Mouse (Mus musculus) kidney, postnatal 25 days (tissue): ENCODE measurements around the gene Celsr2.

ENCODE experiments used
- DNase-seq, 2 experiments: peaks; one replicate each; pipeline ENCODE4 v3.0.0; 2021; ENCODE audit warnings: mixed read lengths in 2 of 2

Celsr2 gene

DNA sequence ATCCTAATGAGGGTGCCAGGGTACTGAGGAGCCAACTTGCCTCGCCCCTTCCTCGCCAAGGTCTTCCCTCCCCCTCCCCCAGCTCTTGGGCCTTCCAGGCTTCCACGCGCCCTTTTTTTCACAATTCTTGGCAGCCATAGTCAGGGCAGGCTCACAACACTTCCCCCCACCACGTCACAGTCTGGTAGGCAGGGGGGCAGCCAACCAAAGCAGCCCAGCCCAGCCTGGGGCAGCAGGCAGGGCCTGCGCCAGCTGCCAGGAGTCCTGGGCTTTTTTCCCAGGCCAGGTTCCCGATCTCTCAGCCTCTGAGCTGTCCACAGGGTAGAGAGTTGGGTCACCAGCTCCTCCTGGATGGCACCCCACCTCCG is 3.6 kb downstream of the Celsr2 start:
- DNase-seq: peak; percentile 91 to 96

- DNase-seq: peak; percentile 86 to 94
These were observed 4.2 kb downstream of the Celsr2 start for GRCm38 (mm10) chr3:108411026-108411753.

- DNase-seq: peak; percentile 40 to 63
These were observed 5.0 kb downstream of the Celsr2 start for GRCm38 (mm10) chr3:108410359-108410714.

DNA sequence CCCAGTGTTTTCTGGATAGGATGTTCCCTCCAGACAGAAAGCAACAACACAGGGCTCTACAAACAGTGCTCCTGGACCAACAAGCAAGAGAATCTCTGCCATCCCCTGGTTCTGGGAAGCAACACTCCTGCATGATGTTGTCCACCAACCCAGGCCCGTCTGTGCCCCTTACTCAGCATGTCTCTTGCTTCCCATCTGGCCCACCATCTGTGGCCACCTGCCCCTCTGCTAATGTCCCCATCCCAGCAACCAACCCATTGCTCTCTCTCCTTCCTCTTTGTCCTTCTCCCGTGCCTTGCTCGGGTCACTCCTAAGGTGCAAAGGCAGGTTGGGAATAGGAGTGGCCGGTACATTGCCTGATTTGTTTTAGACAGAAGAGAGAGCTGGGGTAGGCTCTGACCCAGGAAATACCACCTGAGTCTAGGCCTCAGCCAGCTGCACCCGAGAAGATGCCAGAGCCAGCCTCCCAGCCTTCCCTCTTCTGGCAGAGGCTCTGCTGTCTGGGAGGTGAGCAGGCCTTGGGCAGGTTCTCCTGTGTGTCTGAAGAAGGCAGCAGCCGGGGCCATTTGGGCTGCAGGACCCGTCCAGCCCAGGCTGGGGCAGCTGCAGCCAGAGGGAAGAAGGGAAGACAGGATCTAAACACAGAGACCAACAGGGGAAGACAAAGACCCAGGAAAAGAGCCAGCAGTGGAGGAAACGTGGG is 5.5 kb downstream of the Celsr2 start:
- peak; percentile 35 to 65 for DNase-seq

DNA sequence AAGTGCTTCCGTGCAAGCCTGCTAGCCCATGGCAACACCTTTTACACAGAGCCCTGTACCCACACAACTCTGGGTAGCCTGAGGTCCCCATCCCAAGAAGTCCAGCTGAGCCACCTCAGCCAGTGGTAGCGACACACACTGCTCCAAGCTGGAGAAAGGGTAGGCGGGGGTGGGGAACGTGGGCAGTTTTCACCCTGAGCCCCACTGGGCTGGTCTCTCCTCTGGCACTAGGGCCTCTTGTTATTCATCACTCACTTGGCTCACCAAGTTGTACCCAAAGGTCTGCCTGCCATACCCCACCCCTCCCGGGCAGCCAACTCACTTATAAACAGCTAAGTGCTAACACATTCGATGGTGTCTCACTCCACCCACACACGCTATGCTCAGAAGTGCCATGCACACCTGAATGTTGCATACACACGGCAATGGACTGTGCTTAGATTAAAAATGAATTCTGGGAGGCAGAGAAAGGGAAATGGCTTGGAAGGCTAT is 6.8 kb downstream of the Celsr2 start:
- peak; percentile 38 to 65 for DNase-seq

- no peak for DNase-seq
These were observed 9.0 kb downstream of the Celsr2 start for GRCm38 (mm10) chr3:108406306-108406885.

DNA sequence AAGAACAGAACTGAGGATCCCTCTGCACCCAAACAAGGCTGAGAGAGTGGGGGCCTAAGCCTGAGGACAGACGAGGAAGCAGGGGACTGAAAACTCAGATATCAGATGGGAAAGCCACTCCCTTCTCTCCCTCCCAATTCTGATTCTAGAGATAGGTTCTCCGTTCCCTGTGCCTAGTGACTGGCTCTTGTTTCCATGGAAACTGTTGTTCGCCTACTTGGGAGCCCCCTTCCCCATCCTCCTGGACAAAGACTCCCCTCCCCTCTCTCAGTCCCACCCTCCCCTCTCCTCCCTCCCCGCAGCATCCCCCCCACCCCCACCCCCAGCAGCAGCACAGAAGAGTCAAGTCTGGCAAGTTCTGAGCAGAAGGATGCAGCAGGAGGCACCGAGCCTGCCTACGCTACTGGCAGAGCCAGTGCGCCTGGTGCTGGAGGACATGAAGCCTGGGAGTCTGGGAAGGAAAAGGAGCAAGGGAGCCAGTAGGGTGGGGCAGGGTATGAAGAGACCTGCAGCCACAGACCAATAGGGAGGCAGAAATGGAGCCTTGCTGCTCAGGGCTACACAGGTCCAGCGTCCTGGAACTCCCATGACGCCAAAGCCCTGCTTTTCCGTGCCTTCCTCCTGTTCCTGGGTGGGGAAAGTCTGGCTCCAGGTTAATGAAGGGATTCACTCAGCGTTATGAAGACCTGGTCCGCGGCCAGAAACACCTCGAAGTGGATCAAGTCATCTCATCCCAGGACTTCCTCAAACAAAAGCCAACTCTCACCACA is 9.6 kb downstream of the Celsr2 start:
- DNase-seq: no peak

DNA sequence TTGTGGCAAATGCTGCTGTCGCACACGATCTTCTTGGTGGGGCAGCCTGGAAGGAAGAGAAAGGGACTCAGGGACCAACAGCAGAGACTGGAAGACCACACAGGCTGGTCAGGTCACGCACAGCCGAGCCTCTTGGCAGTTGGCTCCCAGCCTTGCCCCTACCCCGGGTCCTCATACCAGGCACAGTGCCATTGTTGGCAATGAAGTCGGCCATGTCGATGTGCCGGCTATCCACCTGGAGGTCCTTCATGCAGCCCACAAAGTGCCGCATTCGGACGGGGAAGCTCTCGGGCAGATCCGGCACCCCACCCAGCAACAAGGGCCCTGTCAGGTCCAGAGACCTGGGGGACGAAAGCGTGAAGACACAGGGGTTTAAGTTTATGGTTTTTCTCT is 12.8 kb downstream of the Celsr2 start:
- DNase-seq: peak in 1 of 2 experiments; percentile 56

DNA sequence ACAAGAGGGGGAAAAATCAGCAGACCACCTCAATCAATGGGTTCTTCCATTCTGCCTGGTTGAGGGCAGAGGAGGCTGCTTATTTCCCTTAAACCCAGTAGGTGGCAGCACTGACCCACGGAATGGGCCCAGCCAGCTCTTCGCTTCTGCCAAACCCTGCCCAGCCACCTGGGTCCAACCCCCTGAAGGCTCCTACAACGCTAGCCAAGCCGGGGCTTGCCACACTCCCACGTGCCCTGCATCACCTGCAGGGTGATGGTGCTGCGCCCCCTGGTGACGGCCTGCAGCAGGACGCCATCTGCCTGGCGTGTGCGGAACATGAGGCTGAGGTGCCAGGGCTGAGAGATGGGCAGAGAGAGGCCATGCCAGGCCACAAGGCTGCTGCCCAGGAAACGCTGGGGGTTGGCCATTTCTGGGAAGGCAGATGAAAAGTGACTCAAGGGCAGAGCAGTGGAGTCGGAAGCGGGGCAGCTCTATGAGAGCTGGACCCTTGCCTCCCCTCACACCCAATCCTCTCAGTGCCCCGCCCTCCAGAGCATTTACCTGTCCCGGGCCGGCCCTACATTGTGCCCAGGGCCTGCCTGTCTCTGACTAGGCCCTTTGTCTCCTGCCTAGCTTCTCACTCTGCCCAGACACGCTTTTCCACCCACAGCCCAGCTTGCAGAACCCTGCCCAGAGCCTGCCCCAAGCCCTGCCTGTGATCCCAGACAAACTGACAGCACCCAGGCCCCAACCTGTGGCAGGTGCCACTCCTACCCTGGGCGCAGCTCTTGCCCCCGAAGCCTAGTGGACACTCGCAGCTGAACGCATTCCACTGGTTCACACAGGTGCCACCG is 13.4 kb downstream of the Celsr2 start:
- peak; percentile 94 to 98 for DNase-seq

GRCm38 (mm10) chr3:108400442-108400841 is 14.9 kb downstream of the Celsr2 start:
- DNase-seq: peak in 1 of 2 experiments; percentile 31

GRCm38 (mm10) chr3:108398281-108398680 is 17.1 kb downstream of the Celsr2 start:
- DNase-seq: peak in 1 of 2 experiments; percentile 25

DNA sequence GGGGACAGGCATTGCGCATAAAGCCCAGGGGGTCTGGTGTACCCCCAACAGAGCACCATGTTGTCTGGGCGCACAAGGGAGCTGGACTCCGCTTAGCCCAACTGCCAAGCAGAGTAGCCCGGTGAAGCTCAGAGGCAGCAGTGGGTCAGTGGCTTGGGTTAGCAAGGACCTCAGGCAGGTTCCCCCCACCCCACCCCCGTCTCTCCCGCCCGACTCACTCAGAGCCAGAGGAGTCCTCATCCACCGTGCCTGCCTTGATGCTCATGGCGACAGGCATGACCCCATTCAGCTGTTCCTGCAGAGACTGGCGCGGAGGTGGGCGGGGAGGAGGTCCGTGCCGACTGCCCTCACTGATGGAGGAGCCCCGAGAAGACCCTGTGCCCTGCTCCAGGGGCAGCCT is 22.6 kb downstream of the Celsr2 start:
- DNase-seq: peak in 1 of 2 experiments; percentile 50

- DNase-seq: peak; percentile 85 to 91
These were observed 23.1 kb downstream of the Celsr2 start for GRCm38 (mm10) chr3:108392299-108392698.

DNA sequence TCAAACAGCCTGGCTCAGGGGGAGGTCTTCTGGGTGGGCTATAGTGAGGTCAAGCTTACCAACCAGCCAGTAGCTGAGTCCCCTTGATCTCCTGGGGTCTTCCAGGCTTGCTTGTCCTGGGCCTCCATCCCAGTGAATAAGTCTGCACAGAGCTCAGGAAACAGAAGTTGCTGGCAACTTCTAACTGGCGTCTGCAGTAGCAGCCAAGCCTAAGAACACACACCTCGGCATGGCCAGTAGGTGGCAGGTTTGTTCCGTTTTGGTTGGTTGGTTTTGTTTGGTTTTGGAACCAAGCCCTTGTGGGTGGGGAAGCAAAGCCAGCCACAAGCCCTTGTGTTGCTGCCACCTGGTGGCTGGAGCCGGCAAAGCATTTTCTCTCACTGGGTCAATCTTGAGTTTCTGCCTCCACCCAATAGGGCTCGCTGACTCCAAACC is 26.2 kb downstream of the Celsr2 start:
- peak; percentile 95 to 99 for DNase-seq

GRCm38 (mm10) chr3:108386186-108386585 is 29.2 kb downstream of the Celsr2 start:
- no peak for DNase-seq

GRCm38 (mm10) chr3:108384425-108384824 is 30.9 kb downstream of the Celsr2 start:
- DNase-seq: peak in 1 of 2 experiments; percentile 2

DNA sequence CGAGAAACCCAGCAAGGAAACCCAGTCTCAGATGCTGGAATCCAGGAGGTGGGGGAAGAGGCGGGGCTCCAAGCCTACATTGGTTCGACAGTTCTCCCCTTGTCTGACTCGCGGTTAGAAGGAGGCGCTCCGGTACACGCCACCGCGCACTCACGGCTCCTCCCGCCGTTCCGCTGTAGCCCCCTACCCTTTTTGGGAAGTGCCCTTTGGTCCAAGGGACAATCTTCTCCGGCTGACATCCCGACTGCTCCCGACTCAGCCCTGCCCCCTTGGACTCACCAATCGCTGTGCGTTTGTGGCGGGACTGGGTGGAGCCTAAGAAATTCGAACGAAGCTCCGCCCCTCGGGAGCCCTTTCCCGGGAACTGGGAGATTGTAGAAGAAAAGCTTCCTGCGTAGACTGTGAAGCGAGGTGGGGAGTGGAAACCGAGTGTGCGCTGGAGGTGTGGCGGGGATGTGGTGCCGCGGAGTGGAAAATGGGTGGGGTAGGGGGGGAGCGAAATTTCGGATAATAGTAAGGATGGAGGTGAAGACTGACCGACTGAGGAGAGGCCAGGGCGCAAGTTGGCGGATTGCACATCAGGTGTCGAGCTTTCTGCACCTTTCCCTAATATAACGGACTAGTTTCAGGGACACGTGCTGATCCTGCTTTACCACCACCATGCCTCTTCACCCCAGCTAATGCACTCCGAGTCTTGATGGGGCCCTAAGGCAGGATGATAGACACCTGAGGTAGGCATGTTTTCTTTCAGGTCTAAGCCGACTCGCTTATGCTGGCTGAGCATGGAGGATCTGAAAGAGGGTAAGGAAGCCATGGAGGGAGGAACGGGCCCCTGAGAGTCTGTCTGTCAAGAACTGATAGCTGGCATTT is 31.6 kb downstream of the Celsr2 start, which contains the start of gene Psrc1:
Psrc1 (plus strand) TSS at position 355 of the 870 bp plus-strand sequence.
- DNase-seq: peak; percentile 91 to 94

GRCm38 (mm10) chr3:108381945-108382875 is 33.1 kb downstream of the Celsr2 start:
- DNase-seq: peak in 1 of 2 experiments; percentile 27

- DNase-seq: peak in 1 of 2 experiments; percentile 30
These were observed 34.7 kb downstream of the Celsr2 start for GRCm38 (mm10) chr3:108380695-108381094.
